Mouse (Mus musculus) kidney, adult 2 months (tissue): ENCODE measurements around the gene A830031A19Rik.

ENCODE experiments used
- CTCF ChIP-seq: fragments of 200-500 bp; conservative IDR thresholded peaks from 2 replicates; pipeline ENCODE4 v1.5.1; 2011; ENCODE audit warnings: low read depth, mild to moderate bottlenecking, control low read depth, low read length, moderate library complexity, mixed read lengths; ENCODE audit not compliant: insufficient read depth, insufficient read length
- POLR2A ChIP-seq: fragments of 200-500 bp; IDR thresholded peaks from one replicate; pipeline ENCODE4 v1.6.1; 2011; ENCODE audit warnings: low read depth, low read length, control low read depth

DNA sequence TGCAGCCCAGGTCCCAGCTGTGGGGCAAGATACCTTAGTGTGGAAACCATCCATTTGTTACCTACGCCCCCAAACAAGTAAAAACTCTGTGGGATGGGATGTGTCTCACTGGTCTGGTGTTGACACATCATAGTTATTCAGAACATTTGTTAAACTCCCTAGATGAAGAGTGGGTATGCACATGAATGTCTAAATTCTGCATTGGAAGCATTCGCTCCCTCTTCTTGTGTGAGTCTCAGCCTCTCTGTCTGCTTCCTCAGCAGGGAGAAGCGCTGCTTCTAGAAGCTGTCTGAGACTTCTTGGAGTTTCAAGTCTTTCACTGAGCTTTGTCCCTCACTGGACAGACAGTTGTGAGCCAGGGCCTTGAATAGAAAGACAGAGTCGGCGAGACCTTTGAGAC lies 65.9 kb downstream of the A830031A19Rik start:
- TF ChIP-seq POLR2A = no peak
- TF ChIP-seq CTCF = no peak
